23 mouse cellular contexts compared by ENCODE assay signal in the genomic region with DNA sequence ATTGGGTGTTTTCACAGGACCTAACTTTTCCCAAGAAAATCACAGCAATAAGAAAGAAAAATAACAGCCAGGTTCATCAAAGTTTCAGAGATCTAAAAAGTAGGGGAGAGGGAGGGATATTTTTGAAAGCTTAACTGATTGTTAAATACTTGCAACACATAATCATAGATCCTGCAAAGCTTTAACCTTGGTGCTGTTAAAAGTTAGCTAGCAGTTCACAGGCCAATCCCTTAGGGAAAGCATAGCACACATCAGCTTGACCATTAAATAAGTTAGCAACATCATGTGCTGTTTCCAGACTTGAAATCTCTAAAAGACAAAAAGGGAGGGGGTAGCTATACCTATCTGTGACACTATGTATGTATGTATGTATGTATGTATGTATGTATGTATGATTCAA.
DNase-seq lines count a peak whose midpoint lies in the region; ATAC-seq and TF ChIP-seq lines count a peak whose summit lies in the region.
"Had no signal": no experiment of that assay in that cellular context is flagged by ENCODE, and none has a peak within 500 bp of the region (broad histone marks: within the 10 kb centered on the region; RNA-seq: fewer than 3 reads in every experiment).

No protein-coding gene starts in this region.

- no peak overlapping the region for H3K9ac ChIP-seq in liver, adult 2 months (ENCODE audit: low read depth, low read length)
- H3K9ac ChIP-seq in liver, embryonic 11.5 days (ENCODE audit: low read depth, low read length) = no peak overlapping the region
- H3K9ac ChIP-seq in intestine, embryonic 16.5 days (ENCODE audit: low read depth, low read length) = no peak overlapping the region
- no peak overlapping the region for H3K9ac ChIP-seq in intestine, postnatal 0 days (ENCODE audit: low read depth, low read length)
- H3K9ac ChIP-seq: forebrain, embryonic 13.5 days; heart, embryonic 13.5 days; hindbrain, embryonic 14.5 days had no signal

- no peaks in the 10 kb centered on the region for H3K9me3 ChIP-seq in liver, embryonic 11.5 days (ENCODE audit: control insufficient read depth, low read length)
- H3K9me3 ChIP-seq in intestine, embryonic 16.5 days (ENCODE audit: control insufficient read depth, low read length) = no peaks in the 10 kb centered on the region
- H3K9me3 ChIP-seq in intestine, postnatal 0 days (ENCODE audit: control insufficient read depth) = no peaks in the 10 kb centered on the region
- H3K9me3 ChIP-seq: forebrain, embryonic 10.5 days; forebrain, embryonic 13.5 days; heart, embryonic 10.5 days; heart, embryonic 13.5 days had no signal

- no peak for TF ChIP-seq CTCF in kidney, adult 2 months (conservative IDR thresholded peaks at IDR 0.05; ENCODE audit: insufficient read depth, insufficient read length, low read depth, low read length)
- TF ChIP-seq CTCF in liver, adult 2 months (IDR thresholded peaks at IDR 0.05; ENCODE audit: low read depth, low read length) = no peak
- no peak for TF ChIP-seq CTCF in intestine, postnatal 0 days (IDR thresholded peaks at IDR 0.05; ENCODE audit: low read depth)

- no peak for ATAC-seq in liver, embryonic 11.5 days (replicated peaks; ENCODE audit: low FRiP score)
- no peak for ATAC-seq in intestine, embryonic 16.5 days
- ATAC-seq in intestine, postnatal 0 days = no peak
- ATAC-seq: activated CD4-positive, CD25-positive, alpha-beta regulatory T cell, adult 4 months; forebrain, embryonic 13.5 days; forebrain, embryonic 16.5 days had no signal

- H3K4me1 ChIP-seq in kidney, adult 2 months (ENCODE audit: control insufficient read depth, insufficient read depth, low read length) = peaks cover 12% of the 10 kb centered on the region
- H3K4me1 ChIP-seq in liver, adult 2 months (ENCODE audit: control insufficient read depth, insufficient read depth, low read length) = peaks cover 25% of the 10 kb centered on the region
- H3K4me1 ChIP-seq in liver, embryonic 11.5 days (replicated peaks; ENCODE audit: control insufficient read depth, insufficient read depth, low read length) = no peaks in the 10 kb centered on the region
- H3K4me1 ChIP-seq in intestine, embryonic 16.5 days (ENCODE audit: control insufficient read depth, insufficient read depth, low read length) = peaks cover 9% of the 10 kb centered on the region
- peaks cover 4% of the 10 kb centered on the region for H3K4me1 ChIP-seq in intestine, postnatal 0 days (replicated peaks; ENCODE audit: control insufficient read depth, insufficient read depth, low read length)
- H3K4me1 ChIP-seq: forebrain, embryonic 10.5 days had no signal

- H3K4me2 ChIP-seq in liver, embryonic 11.5 days = no peak overlapping the region
- H3K4me2 ChIP-seq in intestine, embryonic 16.5 days (ENCODE audit: low read depth, low read length) = no peak overlapping the region
- H3K4me2 ChIP-seq in intestine, postnatal 0 days (replicated peaks; ENCODE audit: low read depth) = no peak overlapping the region
- H3K4me2 ChIP-seq: forebrain, embryonic 13.5 days; heart, embryonic 13.5 days; hindbrain, embryonic 14.5 days had no signal

- H3K79me2 ChIP-seq in liver, adult 2 months (ENCODE audit: control insufficient read depth, insufficient read depth, low read length) = peaks cover 10% of the 10 kb centered on the region; the same call in 1 of the 2 replicates

- H3K4me3 ChIP-seq in kidney, adult 2 months (ENCODE audit: insufficient read depth, low read depth, low read length) = no peak overlapping the region
- H3K4me3 ChIP-seq in liver, adult 2 months (ENCODE audit: insufficient read depth, low read depth, low read length) = no peak overlapping the region
- H3K4me3 ChIP-seq in liver, embryonic 11.5 days (ENCODE audit: low read depth, low read length) = no peak overlapping the region
- H3K4me3 ChIP-seq in intestine, embryonic 16.5 days (ENCODE audit: low read length) = no peak overlapping the region
- H3K4me3 ChIP-seq in intestine, postnatal 0 days (ENCODE audit: low read depth, low read length) = no peak overlapping the region
- H3K4me3 ChIP-seq: forebrain, embryonic 10.5 days; forebrain, embryonic 13.5 days; heart, adult 2 months; heart, embryonic 10.5 days; heart, embryonic 13.5 days had no signal

- TF ChIP-seq POLR2A in kidney, adult 2 months (IDR thresholded peaks at IDR 0.05; ENCODE audit: low read depth, low read length) = no peak
- TF ChIP-seq POLR2A in liver, adult 2 months (IDR thresholded peaks at IDR 0.05; ENCODE audit: extremely low read depth, insufficient read depth, low read length) = no peak

- peak; percentile 79 for DNase-seq in kidney, adult 2 months
- DNase-seq in kidney, postnatal 25 days = no peak
- DNase-seq in liver, adult 2 months (ENCODE audit: extremely low read depth, low read depth, low spot score) = peak; percentile 91
- no peak for DNase-seq in liver, embryonic 11.5 days (ENCODE audit: low spot score)
- DNase-seq: adrenal gland, adult 8-10 months; adrenal gland, postnatal 25 days; cerebellum, adult 11-12 months; cerebellum, adult 9-10 months; cerebellum, postnatal 14 days; gastrocnemius, postnatal 10 days; gastrocnemius, postnatal 36 days; heart, adult 2 months; heart, postnatal 14 days; heart, postnatal 4 days had no signal

- peak overlapping the region; percentile 88 for H3K27ac ChIP-seq in kidney, adult 2 months (ENCODE audit: insufficient read depth, low read depth, low read length)
- peak overlapping the region; percentile 84 for H3K27ac ChIP-seq in liver, adult 2 months (replicated peaks; ENCODE audit: insufficient read depth, low read depth, low read length)
- no peak overlapping the region for H3K27ac ChIP-seq in liver, embryonic 11.5 days (ENCODE audit: low read depth, low read length)
- peak overlapping the region; percentile 38; the same call in 1 of the 2 replicates for H3K27ac ChIP-seq in intestine, embryonic 16.5 days (ENCODE audit: low read length)
- H3K27ac ChIP-seq in intestine, postnatal 0 days (ENCODE audit: low read depth, low read length) = peak overlapping the region; percentile 37; the same call in 1 of the 2 replicates
- H3K27ac ChIP-seq: forebrain, embryonic 10.5 days; forebrain, embryonic 13.5 days; heart, adult 2 months; heart, embryonic 10.5 days; heart, embryonic 13.5 days; hindbrain, embryonic 14.5 days had no signal

- H3K36me3 ChIP-seq in kidney, adult 2 months (ENCODE audit: control insufficient read depth, insufficient read depth, low read length) = no peaks in the 10 kb centered on the region
- peaks cover 2% of the 10 kb centered on the region; the same call in 1 of the 2 replicates for H3K36me3 ChIP-seq in liver, adult 2 months (ENCODE audit: control insufficient read depth, insufficient read depth, low read length)
- 0 out of 2 replicates have a peak, but pooled peaks cover 2% of the 10 kb centered on the region for H3K36me3 ChIP-seq in liver, embryonic 11.5 days (ENCODE audit: control insufficient read depth, insufficient read depth, low read length)
- peaks cover 7% of the 10 kb centered on the region; the same call in 1 of the 2 replicates for H3K36me3 ChIP-seq in intestine, embryonic 16.5 days (ENCODE audit: control insufficient read depth, insufficient read depth, low read length)
- H3K36me3 ChIP-seq in intestine, postnatal 0 days (ENCODE audit: control insufficient read depth, insufficient read depth) = peaks cover 10% of the 10 kb centered on the region; the same call in 1 of the 2 replicates

- H3K27me3 ChIP-seq in kidney, adult 2 months (replicated peaks; ENCODE audit: control insufficient read depth, insufficient read depth, low read length) = no peaks in the 10 kb centered on the region
- H3K27me3 ChIP-seq in liver, adult 2 months (ENCODE audit: control insufficient read depth, insufficient read depth, low read length) = no peaks in the 10 kb centered on the region
- no peaks in the 10 kb centered on the region for H3K27me3 ChIP-seq in liver, embryonic 11.5 days (replicated peaks; ENCODE audit: control insufficient read depth, insufficient read depth, low read length)
- H3K27me3 ChIP-seq in intestine, embryonic 16.5 days (replicated peaks; ENCODE audit: control insufficient read depth, insufficient read depth, low read length) = no peaks in the 10 kb centered on the region
- H3K27me3 ChIP-seq in intestine, postnatal 0 days (replicated peaks; ENCODE audit: control insufficient read depth, insufficient read depth, low read length) = no peaks in the 10 kb centered on the region
- H3K27me3 ChIP-seq: forebrain, embryonic 13.5 days; heart, embryonic 13.5 days had no signal

Comparison
In these comparisons a context has a peak if more than half of its experiments do, and no peak if none do; other contexts are left out.
1. DNase-seq: peak in kidney, adult 2 months (single experiment) and liver, adult 2 months (single experiment); none in kidney, postnatal 25 days (0 of 2) and liver, embryonic 11.5 days (single experiment).